Mouse (Mus musculus) lung, postnatal 14 days (tissue): ENCODE data around the gene Tex2.

Experiments
- DNase-seq: peaks from one replicate; pipeline ENCODE4 v3.0.0; 2021

Tex2 gene

GRCm38 (mm10) chr11:106481651-106482050, 131.6 kb downstream of the Tex2 start:
- DNase-seq = no peak

- no peak for DNase-seq
Observed at GRCm38 (mm10) chr11:106480530-106480885, 132.7 kb downstream of the Tex2 start.

GRCm38 (mm10) chr11:106479619-106480529, 133.3 kb downstream of the Tex2 start:
- DNase-seq = no peak

GRCm38 (mm10) chr11:106478745-106479144, 134.5 kb downstream of the Tex2 start:
- DNase-seq = no peak

GRCm38 (mm10) chr11:106477505-106478160, 135.6 kb downstream of the Tex2 start:
- no peak for DNase-seq

- no peak for DNase-seq
Observed at GRCm38 (mm10) chr11:106475309-106475708, 137.9 kb downstream of the Tex2 start.

GRCm38 (mm10) chr11:106471629-106472028, 141.6 kb downstream of the Tex2 start:
- no peak for DNase-seq

GRCm38 (mm10) chr11:106468509-106468908, 144.7 kb downstream of the Tex2 start:
- DNase-seq = no peak

GRCm38 (mm10) chr11:106465932-106466331, 147.3 kb downstream of the Tex2 start:
- no peak for DNase-seq

GRCm38 (mm10) chr11:106465545-106465903, 147.7 kb downstream of the Tex2 start:
- no peak for DNase-seq

GRCm38 (mm10) chr11:106464681-106465544, 148.3 kb downstream of the Tex2 start:
- DNase-seq = no peak

- no peak for DNase-seq
Observed at GRCm38 (mm10) chr11:106463845-106464244, 149.4 kb downstream of the Tex2 start.

- DNase-seq = no peak
Observed at GRCm38 (mm10) chr11:106462309-106462708, 150.9 kb downstream of the Tex2 start.

- no peak for DNase-seq
Observed at GRCm38 (mm10) chr11:106461145-106461932, 151.9 kb downstream of the Tex2 start.

GRCm38 (mm10) chr11:106460671-106461070, 152.6 kb downstream of the Tex2 start:
- DNase-seq = no peak

GRCm38 (mm10) chr11:106458540-106458939, 154.7 kb downstream of the Tex2 start:
- no peak for DNase-seq
